Mouse (Mus musculus): ENCODE measurements around the gene Ugt1a9.
"Not testable (repeated sequence)": the region's sequence is repeated elsewhere in the genome, so short reads cannot be mapped to it uniquely, and the experiment has no call there.

Ugt1a9 gene

DNA sequence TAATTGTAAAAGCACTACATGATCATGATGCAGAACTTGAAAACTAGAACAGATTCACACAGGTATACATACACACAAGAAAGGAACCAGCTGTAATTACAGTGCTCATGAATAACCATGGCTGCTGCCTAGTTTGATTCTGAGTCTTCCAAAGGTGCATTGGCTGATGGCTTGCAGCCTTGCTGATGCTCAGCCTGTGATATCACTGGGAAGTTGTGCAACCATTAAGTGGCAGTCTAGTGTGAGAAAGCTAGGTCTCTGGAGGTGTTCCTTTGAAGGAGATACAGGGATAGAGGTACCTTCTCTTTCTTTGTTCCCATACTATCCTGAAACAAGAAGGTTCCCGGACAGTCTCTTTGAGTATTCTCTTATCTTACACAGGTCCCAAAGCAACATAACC is 148.5 kb downstream of the Ugt1a9 start:
- DNase-seq (ENCODE audit: low spot score in 2 of 2), result no peak

DNA sequence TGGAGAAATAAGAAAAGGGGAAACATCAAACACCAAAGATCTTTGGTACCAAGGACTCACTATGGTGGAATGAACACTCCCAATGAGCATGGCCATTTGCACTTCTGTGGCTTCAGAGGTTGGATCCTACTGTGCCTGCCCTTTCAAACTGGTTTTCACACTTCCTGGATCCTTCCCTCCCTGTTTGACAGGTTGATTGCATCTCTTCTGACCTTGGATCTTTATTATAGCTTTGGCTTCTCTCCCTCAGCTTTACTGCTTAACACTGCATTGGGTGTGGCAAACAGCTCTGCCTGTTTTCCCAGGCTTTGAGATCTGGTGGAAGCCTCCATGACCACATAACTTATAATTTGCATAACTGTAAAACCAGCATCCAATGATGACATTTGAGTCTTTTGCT is 149.7 kb downstream of the Ugt1a9 start:
- DNase-seq (ENCODE audit: low spot score in 2 of 2), result no peak

DNA sequence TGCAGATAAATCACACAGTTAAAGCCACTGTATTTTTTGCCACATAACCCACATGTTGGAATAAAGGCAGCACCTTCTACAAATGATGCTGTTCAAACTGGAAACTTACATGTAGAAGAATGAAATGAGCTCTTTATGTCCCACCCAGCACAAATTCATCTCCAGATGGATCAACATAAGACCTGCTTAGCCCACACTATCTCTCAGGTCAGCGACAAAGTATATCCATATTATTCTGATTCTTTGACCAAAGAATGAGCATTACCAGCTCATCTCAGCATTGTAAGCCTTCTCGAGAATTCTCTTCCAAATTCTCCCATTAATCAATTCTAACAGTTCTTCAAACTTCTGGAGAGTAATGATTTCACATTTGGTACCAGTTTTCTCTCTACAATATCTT is 151.6 kb downstream of the Ugt1a9 start:
- DNase-seq (ENCODE audit: low spot score in 2 of 2), result no peak

- not testable (repeated sequence) for DNase-seq (ENCODE audit: low spot score in 2 of 2)
Observed at GRCm38 (mm10) chr1:88223011-88223515, 152.5 kb downstream of the Ugt1a9 start.

GRCm38 (mm10) chr1:88223591-88223990 is 153.0 kb downstream of the Ugt1a9 start:
- DNase-seq (ENCODE audit: low spot score in 2 of 2), result peak in 1 of 2 experiments; percentile 8

DNA sequence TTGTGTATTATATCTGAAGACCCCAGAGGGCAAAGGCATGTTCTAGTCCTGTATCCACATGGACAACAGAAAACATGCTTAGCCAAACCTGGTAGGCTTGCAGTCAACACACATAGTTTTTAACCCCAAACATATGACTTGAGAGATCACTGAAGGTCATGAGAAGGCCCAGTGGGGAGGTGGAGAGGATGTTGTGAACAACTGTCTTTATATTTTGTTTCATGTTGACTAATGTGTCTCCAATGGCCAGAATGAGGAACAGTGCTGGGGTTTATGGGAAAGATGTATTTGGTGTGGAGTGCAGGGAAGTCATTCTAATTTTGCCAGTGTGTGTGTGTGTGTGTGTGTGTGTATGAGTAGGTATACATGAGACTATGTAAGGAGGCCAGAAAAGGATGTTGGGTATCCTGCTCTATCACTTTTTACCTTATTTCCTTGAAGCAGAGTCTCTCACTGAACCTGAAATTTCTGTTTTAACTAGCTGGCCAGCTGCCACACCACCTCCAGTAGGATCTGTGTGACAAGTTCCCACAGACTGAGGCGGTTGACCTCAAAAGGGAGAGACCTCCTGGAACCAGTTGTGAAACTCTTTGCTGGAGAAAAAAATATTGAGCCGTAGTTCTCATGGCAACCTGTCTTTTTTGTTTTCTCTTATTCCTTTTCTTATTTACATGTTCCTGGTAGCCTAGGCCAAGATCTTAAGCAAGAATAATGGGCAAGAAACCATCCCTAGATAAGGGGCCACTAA is 153.6 kb downstream of the Ugt1a9 start:
- no peak for DNase-seq (ENCODE audit: low spot score in 2 of 2)

DNA sequence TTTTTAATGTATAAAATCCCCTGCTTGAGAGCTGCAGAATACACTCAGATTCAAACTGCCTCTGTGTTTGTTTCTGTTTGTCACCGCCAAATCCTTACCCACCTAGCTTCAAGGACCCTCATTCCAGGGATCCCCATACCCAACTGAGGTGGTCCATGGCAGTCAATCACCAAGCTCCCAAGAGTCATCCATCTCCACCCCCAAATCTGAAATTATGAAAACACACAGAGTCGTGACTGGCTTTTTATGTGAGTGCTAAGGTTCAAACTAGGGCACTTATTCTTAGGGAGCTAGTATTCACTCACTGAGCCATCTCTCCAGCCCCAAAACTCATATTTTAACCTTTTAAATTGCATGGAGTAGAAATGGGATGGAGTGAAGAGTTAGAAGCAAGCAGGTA is 154.7 kb downstream of the Ugt1a9 start:
- not testable (repeated sequence) for DNase-seq (ENCODE audit: low spot score in 2 of 2)

DNA sequence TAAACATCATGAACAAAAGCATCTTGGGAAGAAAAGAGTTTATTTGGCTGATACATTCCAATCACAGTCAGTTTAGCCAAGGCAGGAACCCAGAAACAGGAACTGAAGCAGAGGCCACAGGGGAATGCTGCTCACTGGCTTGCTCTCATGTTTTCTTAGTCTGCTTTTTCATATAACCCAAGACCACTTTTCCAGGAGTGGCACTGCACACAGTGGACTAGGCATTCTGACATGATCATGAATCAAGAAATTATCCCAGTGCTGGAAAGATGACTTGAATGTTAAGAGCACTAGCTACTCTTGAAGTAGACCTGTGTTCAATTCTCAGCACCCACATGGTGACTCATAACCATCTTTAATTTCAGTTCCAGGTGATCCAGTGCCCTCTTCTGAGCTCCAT is 155.1 kb downstream of the Ugt1a9 start:
- no peak for DNase-seq (ENCODE audit: low spot score in 2 of 2)

GRCm38 (mm10) chr1:88226670-88227379 is 156.2 kb downstream of the Ugt1a9 start, which contains the start of gene Mroh2a:
TSS of gene Mroh2a (plus strand) at chr1:88226986.
- DNase-seq (ENCODE audit: low spot score in 2 of 2), result peak in 1 of 2 experiments; percentile 19

DNA sequence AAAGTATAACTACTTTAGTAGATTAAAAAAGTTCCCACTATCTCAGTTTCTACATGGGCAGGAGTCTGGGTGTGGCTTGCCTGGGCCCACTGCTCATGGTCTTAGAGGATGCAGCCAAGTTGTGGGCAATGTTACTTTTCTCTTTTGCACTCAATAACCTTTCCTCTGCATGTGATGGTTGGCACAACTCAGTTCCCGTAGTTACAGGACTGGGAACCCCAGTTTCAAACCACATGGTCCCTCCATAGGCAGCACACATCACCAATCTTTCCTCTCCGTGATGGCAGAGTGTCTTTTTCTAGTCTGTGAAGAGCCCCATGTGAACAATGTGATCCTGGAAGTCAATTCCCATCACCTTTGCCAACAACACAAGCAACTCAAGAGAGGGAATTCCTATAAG is 156.9 kb downstream of the Ugt1a9 start:
- no peak for DNase-seq (ENCODE audit: low spot score in 2 of 2)

- DNase-seq (ENCODE audit: low spot score in 2 of 2), result peak in 1 of 2 experiments; percentile 7
Observed at GRCm38 (mm10) chr1:88228121-88228520, 157.5 kb downstream of the Ugt1a9 start.

GRCm38 (mm10) chr1:88229566-88229965 is 159.0 kb downstream of the Ugt1a9 start:
- no peak for DNase-seq (ENCODE audit: low spot score in 2 of 2)

GRCm38 (mm10) chr1:88229986-88230385 is 159.4 kb downstream of the Ugt1a9 start:
- DNase-seq (ENCODE audit: low spot score in 2 of 2), result no peak

GRCm38 (mm10) chr1:88230421-88230820 is 159.8 kb downstream of the Ugt1a9 start:
- no peak for DNase-seq (ENCODE audit: low spot score in 2 of 2)

DNA sequence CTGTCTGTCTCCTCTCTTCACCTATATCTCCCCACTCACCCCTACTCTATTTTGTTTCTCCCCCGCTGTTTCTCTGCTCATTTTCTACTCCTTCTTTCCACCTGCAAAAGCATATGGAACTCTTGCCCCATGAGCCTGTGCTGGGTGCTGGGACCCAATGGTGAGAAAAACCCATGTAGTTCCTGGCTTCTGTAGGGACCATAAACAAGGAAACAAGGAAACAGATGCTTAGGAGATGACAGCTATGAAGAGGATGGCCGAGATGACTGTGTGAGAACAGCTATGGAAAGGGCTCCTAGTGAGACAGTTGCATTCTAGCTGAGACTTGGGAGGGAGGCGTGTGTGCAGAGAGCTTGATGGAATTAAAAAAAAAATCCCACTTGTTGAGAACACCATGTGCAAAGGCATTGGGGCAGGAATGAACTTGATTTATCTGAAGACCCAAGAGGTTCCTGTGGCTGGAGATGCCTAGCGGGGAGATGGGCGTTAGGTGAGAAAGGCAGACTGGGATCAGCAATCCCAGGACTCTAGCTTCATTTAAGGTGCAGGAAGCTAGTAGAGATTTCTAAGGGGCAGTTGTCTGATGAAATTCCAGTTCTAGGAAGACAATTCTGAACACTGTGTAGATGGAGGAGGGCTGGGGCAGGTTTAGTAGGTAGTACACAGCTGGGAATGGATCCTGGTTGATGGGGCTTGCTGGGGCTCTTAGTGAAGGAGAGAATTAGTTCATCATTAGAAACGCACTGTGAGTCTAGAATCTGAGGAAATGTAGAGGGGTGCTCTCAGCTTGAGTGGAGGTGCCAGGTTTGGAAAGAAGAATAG is 160.6 kb downstream of the Ugt1a9 start:
- DNase-seq (ENCODE audit: low spot score in 2 of 2), result no peak

GRCm38 (mm10) chr1:88231803-88232499 is 161.4 kb downstream of the Ugt1a9 start:
- no peak for DNase-seq (ENCODE audit: low spot score in 2 of 2)

GRCm38 (mm10) chr1:88232664-88233380 is 162.2 kb downstream of the Ugt1a9 start:
- DNase-seq (ENCODE audit: low spot score in 2 of 2), result no peak

DNA sequence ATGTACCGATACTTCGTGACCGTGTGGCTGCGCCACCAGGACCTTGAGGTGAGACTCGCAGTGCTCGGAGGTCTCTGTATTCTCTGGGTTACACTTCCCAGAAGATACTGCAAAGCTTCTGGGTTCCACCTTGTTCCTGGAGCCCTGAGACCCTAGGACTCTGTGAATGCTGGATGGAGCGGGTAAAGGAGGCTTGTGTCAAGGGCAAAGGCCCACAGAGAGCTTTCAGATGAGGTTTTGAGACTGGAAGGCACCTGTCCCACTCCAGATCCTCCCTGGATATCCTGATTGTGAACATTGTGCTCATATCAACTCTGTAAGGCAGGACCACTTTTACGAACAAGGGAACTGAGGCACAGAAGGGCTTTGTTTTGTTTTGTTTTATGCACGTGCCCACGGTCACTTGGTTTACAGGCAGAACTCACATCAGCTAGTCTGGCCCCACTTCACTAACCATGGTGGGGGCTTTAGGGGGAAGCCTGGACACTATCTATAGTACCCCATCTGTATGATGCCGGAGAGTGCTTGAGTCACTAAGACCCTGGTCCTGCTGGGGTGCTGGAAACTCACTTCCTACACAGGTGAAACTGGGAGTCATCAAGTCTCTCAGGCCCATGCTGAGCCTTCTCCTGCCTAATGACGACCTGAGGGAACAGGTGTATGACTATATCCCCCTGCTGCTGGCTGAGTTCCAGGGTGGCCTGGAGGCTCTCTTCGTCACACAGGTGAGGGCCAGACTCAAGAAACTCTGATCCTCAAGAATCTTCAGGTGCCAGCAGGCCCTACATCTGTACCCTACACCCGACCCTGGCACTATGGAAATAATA is 163.0 kb downstream of the Ugt1a9 start:
- DNase-seq (ENCODE audit: low spot score in 2 of 2), result no peak

GRCm38 (mm10) chr1:88234248-88234610 is 163.6 kb downstream of the Ugt1a9 start:
- DNase-seq (ENCODE audit: low spot score in 2 of 2), result no peak

DNA sequence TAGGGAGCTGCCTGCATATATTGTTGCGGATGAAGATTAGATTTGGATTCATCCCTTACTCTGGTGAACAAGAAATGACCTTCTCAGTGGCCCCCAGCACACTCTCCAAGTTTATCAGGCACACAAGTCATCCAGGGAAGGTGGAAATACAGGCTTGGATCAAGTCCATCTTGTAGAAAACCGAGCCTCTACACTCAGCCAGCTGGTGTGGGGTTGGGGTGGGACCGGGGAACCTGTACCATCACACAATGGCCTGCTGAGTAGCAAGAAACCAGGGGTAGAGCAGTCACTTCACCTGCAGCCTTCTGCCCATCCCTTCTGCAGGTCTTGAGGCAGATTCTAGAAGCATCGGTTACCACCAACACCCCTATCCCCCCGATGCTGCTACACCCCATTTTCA is 164.0 kb downstream of the Ugt1a9 start:
- DNase-seq (ENCODE audit: low spot score in 2 of 2), result no peak

All from frontal cortex, postnatal 10 days (tissue).